Mouse (Mus musculus) Patski (cell line): ENCODE data around the gene Cnn2. TPM values are rescaled to one million over a fixed set of nuclear protein-coding genes. Genes with fewer than 3 reads are reported as not detected.

Source experiments
- ATAC-seq: fragments of 100-300 bp; one replicate; pipeline ENCODE4 v1.8.0; 2021
- CTCF ChIA-PET: fragments of 350-600 bp; sonication (Branson Sonifier 250); formaldehyde crosslinking; loops from one replicate; lab custom pipeline; 2022; ENCODE audit warnings: inconsistent platforms; lab: Charles Lee
- POLR2A ChIA-PET: fragments of 350-600 bp; sonication (Branson Sonifier 250); formaldehyde crosslinking; loops from one replicate; lab custom pipeline; 2022; ENCODE audit warnings: antibody characterized with exemption, inconsistent platforms; lab: Charles Lee
- DNase-seq: peaks from one replicate; pipeline ENCODE4 v3.0.0-alpha.2; 2011; ENCODE audit warnings: low read depth, low spot score
- H3K27me3 ChIP-seq: fragments of 371-371 bp; one replicate; pipeline ENCODE4 v1.5.1; 2021
- CTCF ChIP-seq: fragments of 100-300 bp; IDR thresholded peaks from one replicate; pipeline ENCODE4 v1.5.1; 2021
- in situ Hi-C: fragments of 300-500 bp; cut with MboI; formaldehyde crosslinking; loops from 3 replicates; pipeline ENCODE4 v1.11.1; 2018; ENCODE audit warnings: low pct_unique_long_range_greater_than_20kb, mixed read lengths
- polyA plus RNA-seq: library from polyadenylated mRNA; unstranded; gene quantifications from one replicate; pipeline ENCODE4 v1.2.3, GENCODE M21; 2021

The Cnn2 gene
- polyA plus RNA-seq, 1 experiment from 2014 or later, result 393 TPM

GRCm38 (mm10) chr10:80021320-80021641 lies 32.9 kb downstream of the Cnn2 start:
- POLR2A ChIA-PET, result no interaction called here
- CTCF ChIA-PET, result no interaction called here

GRCm38 (mm10) chr10:80022164-80022563 lies 33.8 kb downstream of the Cnn2 start:
- ChIA-PET CTCF (interaction anchor here (1.4 kb wide), 1 partner anchor 21 kb away, joined by 3 read pairs; no protein-coding TSS in a partner anchor), POLR2A (no interaction called here)
- no peak for TF ChIP-seq CTCF
- in situ Hi-C loops, result no loop called here
- ATAC-seq (no peak), DNase-seq (no peak)
- no peaks in the 10 kb centered on the region for H3K27me3 ChIP-seq

More at GRCm38 (mm10) chr10:80021320-80021641, 32.9 kb downstream of the Cnn2 start:
- TF ChIP-seq CTCF, result no peak
- no peaks in the 10 kb centered on the region for H3K27me3 ChIP-seq
- ATAC-seq, result no peak
- in situ Hi-C loops, result no loop called here
- no peak for DNase-seq

- DNase-seq, result no peak
- ChIA-PET POLR2A (no interaction called here), CTCF (interaction anchor here (1.4 to 2.0 kb wide), 2 partner anchors 13 to 22 kb away, joined by 3 to 6 read pairs; no protein-coding TSS in a partner anchor)
- no peak for ATAC-seq
- TF ChIP-seq CTCF, result no peak
- in situ Hi-C loops, result no loop called here
- H3K27me3 ChIP-seq, result no peaks in the 10 kb centered on the region
These were observed 34.4 kb downstream of the Cnn2 start for GRCm38 (mm10) chr10:80022806-80023205.

GRCm38 (mm10) chr10:80023758-80024157 lies 35.4 kb downstream of the Cnn2 start:
- POLR2A ChIA-PET, result interaction anchor here (0.7 kb wide), 1 partner anchor 9 kb away, joined by 4 read pairs; no protein-coding TSS in a partner anchor
- no peak for ATAC-seq
- CTCF ChIA-PET, result interaction anchor here (2.0 kb wide), 1 partner anchor 14 kb away, joined by 6 read pairs; no protein-coding TSS in a partner anchor
- in situ Hi-C loops, result no loop called here
- TF ChIP-seq CTCF, result no peak
- H3K27me3 ChIP-seq, result no peaks in the 10 kb centered on the region
- no peak for DNase-seq

GRCm38 (mm10) chr10:80024229-80025043 lies 36.1 kb downstream of the Cnn2 start:
- in situ Hi-C loops, result no loop called here
- H3K27me3 ChIP-seq, result no peaks in the 10 kb centered on the region
- ATAC-seq (no peak), DNase-seq (no peak)
- ChIA-PET CTCF (interaction anchor here (1.0 to 2.0 kb wide), 2 partner anchors 9 to 14 kb away, joined by 4 to 6 read pairs; no protein-coding TSS in a partner anchor), POLR2A (no interaction called here)
- no peak for TF ChIP-seq CTCF

- ATAC-seq (no peak), DNase-seq (no peak)
- H3K27me3 ChIP-seq, result no peaks in the 10 kb centered on the region
- no peak for TF ChIP-seq CTCF
- ChIA-PET CTCF (interaction anchor here (1.0 kb wide), 1 partner anchor 9 kb away, joined by 4 read pairs; no protein-coding TSS in a partner anchor), POLR2A (no interaction called here)
- in situ Hi-C loops, result no loop called here
These were observed 36.6 kb downstream of the Cnn2 start for GRCm38 (mm10) chr10:80025044-80025347.

- in situ Hi-C loops, result no loop called here
- ATAC-seq, result no peak
- no peaks in the 10 kb centered on the region for H3K27me3 ChIP-seq
- ChIA-PET CTCF (interaction anchor here (1.0 kb wide), 1 partner anchor 8 kb away, joined by 4 read pairs; no protein-coding TSS in a partner anchor), POLR2A (no interaction called here)
- TF ChIP-seq CTCF, result no peak
- DNase-seq, result no peak
These were observed 37.1 kb downstream of the Cnn2 start for GRCm38 (mm10) chr10:80025463-80025862.

- ATAC-seq (no peak), DNase-seq (no peak)
- H3K27me3 ChIP-seq, result no peaks in the 10 kb centered on the region
- TF ChIP-seq CTCF, result no peak
- in situ Hi-C loops, result no loop called here
- ChIA-PET CTCF (interaction anchor here (1.0 kb wide), 1 partner anchor 8 kb away, joined by 4 read pairs; no protein-coding TSS in a partner anchor), POLR2A (interaction anchor here (0.6 kb wide), 1 partner anchor 22 kb away, joined by 3 read pairs; no protein-coding TSS in a partner anchor)
These were observed 37.5 kb downstream of the Cnn2 start for GRCm38 (mm10) chr10:80025889-80026288.

- ChIA-PET CTCF (no interaction called here), POLR2A (interaction anchor here (1.0 to 1.7 kb wide), 2 partner anchors 26 to 37 kb away, joined by 3 read pairs; no protein-coding TSS in a partner anchor)
- in situ Hi-C loops, result no loop called here
- TF ChIP-seq CTCF, result no peak
- ATAC-seq (no peak), DNase-seq (no peak)
- no peaks in the 10 kb centered on the region for H3K27me3 ChIP-seq
These were observed 39.5 kb downstream of the Cnn2 start for GRCm38 (mm10) chr10:80027681-80028520.

GRCm38 (mm10) chr10:80028521-80028846 lies 40.1 kb downstream of the Cnn2 start:
- ATAC-seq (no peak), DNase-seq (no peak)
- no peaks in the 10 kb centered on the region for H3K27me3 ChIP-seq
- in situ Hi-C loops, result no loop called here
- CTCF ChIA-PET, result no interaction called here
- POLR2A ChIA-PET, result interaction anchor here (1.7 kb wide), 1 partner anchor 26 kb away, joined by 3 read pairs; no protein-coding TSS in a partner anchor
- no peak for TF ChIP-seq CTCF
